Mouse (Mus musculus): ENCODE data around the gene Nae1.
"Not testable (repeated sequence)": the region's sequence is repeated elsewhere in the genome, so short reads cannot be mapped to it uniquely, and the experiment has no call there.

The Nae1 gene

GRCm38 (mm10) chr8:104533971-104534778, at the start of gene Nae1, which contains the start of gene Car7:
Gene Nae1, minus strand, starts transcription at chr8:104534637.
Gene Car7, plus strand, starts transcription at chr8:104534689.
- in situ Hi-C loops (cut with MboI; ENCODE audit: low pct_unique_long_range_greater_than_20kb in 1 of 2, low sequenced_read_pairs in 2 of 2, unreplicated experiment in 1 of 2), result no loop called here

DNA sequence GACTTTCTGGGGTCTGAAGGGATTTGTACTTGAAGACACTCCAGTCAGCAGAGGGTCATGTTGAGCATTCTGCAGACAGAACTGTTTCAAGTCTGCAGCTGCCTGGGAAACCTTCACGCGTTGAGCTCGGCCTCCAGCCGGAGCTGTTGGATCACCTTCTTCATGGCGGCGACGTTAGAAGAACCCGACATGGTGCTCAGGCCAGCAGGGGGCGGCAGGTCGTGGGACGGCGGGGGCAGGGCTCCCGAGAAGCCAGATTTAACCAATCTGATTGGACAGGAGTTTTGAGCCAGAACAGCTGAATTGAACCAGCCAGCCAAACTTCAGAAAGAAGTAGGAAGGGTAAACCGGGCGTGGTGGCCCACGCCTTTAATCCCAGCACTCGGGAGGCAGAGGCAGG, 43.2 kb upstream of the Nae1 start:
- in situ Hi-C loops (cut with MboI; ENCODE audit: low pct_unique_long_range_greater_than_20kb in 1 of 2, low sequenced_read_pairs in 2 of 2, unreplicated experiment in 1 of 2), result not testable (repeated sequence)

DNA sequence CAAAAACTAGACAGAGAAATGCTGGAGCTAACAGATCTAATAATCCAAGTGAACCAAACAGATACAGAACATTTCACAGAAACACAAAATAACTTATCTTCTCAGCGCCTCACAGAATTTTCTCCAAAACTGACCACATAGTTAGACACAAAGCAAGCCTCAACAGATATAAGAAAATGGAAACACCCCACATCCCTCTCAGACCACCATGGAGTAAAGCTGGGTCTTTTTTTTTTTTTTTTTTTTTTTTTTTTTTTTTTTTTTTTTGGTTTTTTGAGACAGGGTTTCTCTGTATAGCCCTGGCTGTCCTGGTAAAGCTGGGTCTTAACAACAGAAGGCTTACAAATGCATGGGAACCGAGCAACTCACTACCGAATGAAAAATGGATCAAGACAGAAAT, 42.4 kb upstream of the Nae1 start:
- in situ Hi-C loops (cut with MboI; ENCODE audit: low pct_unique_long_range_greater_than_20kb in 1 of 2, low sequenced_read_pairs in 2 of 2, unreplicated experiment in 1 of 2), result no loop called here

- in situ Hi-C loops (cut with MboI; ENCODE audit: low pct_unique_long_range_greater_than_20kb in 1 of 2, low sequenced_read_pairs in 2 of 2, unreplicated experiment in 1 of 2), result no loop called here
These were observed 36.3 kb upstream of the Nae1 start for GRCm38 (mm10) chr8:104570436-104571343.

DNA sequence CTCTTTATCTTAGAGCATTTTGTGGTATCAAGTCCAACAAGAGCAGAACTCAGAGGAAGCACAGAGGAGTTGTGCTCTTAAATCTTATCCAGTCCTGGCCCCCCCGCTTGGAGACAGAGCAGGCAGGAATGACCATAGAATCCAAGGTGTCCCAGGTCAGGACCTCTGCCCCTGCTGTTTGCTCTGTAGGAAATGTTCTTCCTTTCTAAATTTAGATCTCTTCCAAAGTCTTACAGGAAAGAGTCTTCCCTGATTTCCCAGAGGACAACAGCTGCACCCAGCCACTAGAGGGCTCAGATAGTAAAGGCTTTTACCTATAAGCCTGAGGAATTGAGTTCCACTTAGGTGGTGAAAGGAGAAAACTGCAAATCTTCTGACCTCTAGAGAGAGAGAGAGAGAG, 35.1 kb upstream of the Nae1 start:
- in situ Hi-C loops (cut with MboI; ENCODE audit: low pct_unique_long_range_greater_than_20kb in 1 of 2, low sequenced_read_pairs in 2 of 2, unreplicated experiment in 1 of 2), result no loop called here

GRCm38 (mm10) chr8:104565457-104565798, 31.0 kb upstream of the Nae1 start:
- in situ Hi-C loops (cut with MboI; ENCODE audit: low pct_unique_long_range_greater_than_20kb in 1 of 2, low sequenced_read_pairs in 2 of 2, unreplicated experiment in 1 of 2), result no loop called here

- in situ Hi-C loops (cut with MboI; ENCODE audit: low pct_unique_long_range_greater_than_20kb in 1 of 2, low sequenced_read_pairs in 2 of 2, unreplicated experiment in 1 of 2), result no loop called here
These were observed 30.4 kb upstream of the Nae1 start for GRCm38 (mm10) chr8:104564633-104565456.

DNA sequence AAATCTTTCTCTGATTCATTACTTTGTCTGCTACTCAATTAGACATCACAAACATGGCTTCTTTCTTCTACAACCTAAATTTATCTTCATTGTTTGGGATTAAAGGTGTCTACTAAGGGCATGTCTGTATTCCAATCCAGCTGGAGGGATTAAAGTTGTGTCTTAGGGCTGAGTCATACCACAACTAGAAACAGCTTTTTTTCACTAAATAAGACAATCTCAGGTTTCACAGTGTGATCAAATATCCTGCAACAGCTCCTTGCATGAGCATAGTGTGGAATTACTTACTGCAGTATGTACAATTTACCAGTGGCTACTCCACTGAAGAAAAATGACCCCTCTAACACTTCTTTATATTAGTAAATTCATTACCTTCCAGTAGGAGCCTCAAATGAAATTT, 26.3 kb upstream of the Nae1 start:
- in situ Hi-C loops (cut with MboI; ENCODE audit: low pct_unique_long_range_greater_than_20kb in 1 of 2, low sequenced_read_pairs in 2 of 2, unreplicated experiment in 1 of 2), result no loop called here

DNA sequence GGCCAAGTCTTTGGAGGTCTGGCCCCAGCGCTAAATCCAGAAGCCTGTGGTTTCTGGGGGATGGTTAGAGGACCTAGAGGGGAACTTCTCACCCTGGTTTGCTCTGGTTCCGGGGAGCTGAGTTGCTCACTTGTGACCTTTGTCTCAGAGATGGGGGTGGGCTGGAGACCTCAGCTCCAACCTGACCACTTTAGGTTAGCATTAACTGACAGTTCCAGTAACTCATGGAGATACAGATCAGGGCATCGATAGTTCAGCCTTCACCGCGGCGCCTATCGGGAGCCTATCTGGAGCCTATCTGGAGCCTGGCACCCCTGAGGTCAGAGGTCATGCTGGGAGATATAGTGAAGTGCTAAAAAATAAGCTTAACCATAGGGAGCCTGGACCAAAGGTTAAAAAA, 22.8 kb upstream of the Nae1 start:
- in situ Hi-C loops (cut with MboI; ENCODE audit: low pct_unique_long_range_greater_than_20kb in 1 of 2, low sequenced_read_pairs in 2 of 2, unreplicated experiment in 1 of 2), result no loop called here

DNA sequence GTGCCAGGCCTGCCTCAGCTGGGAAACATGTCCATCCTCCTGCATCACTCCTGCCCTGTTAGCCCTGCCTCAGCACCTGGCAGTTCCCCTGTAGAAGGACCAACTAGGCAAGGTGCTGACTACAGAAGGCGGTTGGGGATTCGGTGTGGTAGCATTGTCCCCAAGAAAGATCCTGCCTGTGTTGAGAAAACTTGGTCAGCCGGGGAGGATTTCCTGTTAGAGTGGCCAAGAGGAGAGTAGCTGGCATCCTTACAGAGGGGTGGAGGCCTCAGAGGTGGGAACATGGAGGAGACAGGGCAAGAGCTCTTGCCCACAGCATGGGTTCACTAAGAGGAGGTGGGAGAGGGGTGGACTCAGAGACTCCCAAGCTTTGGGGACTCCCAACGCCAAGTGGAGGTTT, 20.8 kb upstream of the Nae1 start:
- in situ Hi-C loops (cut with MboI; ENCODE audit: low pct_unique_long_range_greater_than_20kb in 1 of 2, low sequenced_read_pairs in 2 of 2, unreplicated experiment in 1 of 2), result no loop called here

GRCm38 (mm10) chr8:104543440-104544045, 9.1 kb upstream of the Nae1 start:
- in situ Hi-C loops (cut with MboI; ENCODE audit: low pct_unique_long_range_greater_than_20kb in 1 of 2, low sequenced_read_pairs in 2 of 2, unreplicated experiment in 1 of 2), result no loop called here

- in situ Hi-C loops (cut with MboI; ENCODE audit: low pct_unique_long_range_greater_than_20kb in 1 of 2, low sequenced_read_pairs in 2 of 2, unreplicated experiment in 1 of 2), result no loop called here
These were observed 7.7 kb upstream of the Nae1 start for GRCm38 (mm10) chr8:104542160-104542559.

GRCm38 (mm10) chr8:104541515-104541880, 7.1 kb upstream of the Nae1 start:
- in situ Hi-C loops (cut with MboI; ENCODE audit: low pct_unique_long_range_greater_than_20kb in 1 of 2, low sequenced_read_pairs in 2 of 2, unreplicated experiment in 1 of 2), result no loop called here

DNA sequence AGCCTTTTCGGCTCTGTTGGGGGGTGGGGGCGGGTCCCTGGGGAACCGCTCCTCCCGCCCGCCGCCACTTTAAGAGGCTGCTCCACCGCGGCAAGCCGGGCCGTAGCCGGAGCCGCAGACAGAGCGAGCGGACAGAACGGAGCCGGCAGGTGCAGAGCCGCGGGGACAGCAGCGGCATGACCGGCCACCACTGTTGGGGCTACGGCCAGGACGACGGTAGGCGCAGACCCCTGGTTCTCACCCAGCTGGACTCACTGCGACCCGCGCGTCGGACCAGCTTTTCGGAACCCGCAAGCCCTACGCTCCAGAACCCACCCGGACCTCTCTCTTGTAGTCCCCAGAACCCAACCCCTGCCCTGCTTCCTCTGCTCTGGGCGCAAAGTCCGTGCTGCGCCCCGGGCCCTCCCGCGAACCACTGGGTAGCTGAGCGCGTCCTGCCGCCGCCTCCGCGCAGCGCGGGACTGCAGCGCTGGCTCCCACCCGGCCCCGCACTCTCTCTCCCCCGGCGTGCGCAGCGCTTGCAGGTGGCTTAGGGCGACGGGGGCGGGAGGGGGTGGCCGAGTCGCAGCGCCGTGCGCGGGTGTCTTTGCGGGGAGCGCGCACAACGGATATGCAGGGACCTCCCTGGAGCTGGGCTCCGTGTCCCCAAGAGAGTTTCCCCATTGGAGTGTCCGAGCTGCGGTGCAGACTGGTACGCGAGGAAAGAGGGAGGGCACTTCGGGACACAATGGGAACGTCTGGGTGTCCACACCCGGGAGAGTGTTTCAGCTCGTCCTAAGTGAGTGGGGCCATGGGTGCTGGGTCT, 6.5 kb upstream of the Nae1 start:
- in situ Hi-C loops (cut with MboI; ENCODE audit: low pct_unique_long_range_greater_than_20kb in 1 of 2, low sequenced_read_pairs in 2 of 2, unreplicated experiment in 1 of 2), result no loop called here

- in situ Hi-C loops (cut with MboI; ENCODE audit: low pct_unique_long_range_greater_than_20kb in 1 of 2, low sequenced_read_pairs in 2 of 2, unreplicated experiment in 1 of 2), result no loop called here
These were observed 5.8 kb upstream of the Nae1 start for GRCm38 (mm10) chr8:104540238-104540637.

- in situ Hi-C loops (cut with MboI; ENCODE audit: low pct_unique_long_range_greater_than_20kb in 1 of 2, low sequenced_read_pairs in 2 of 2, unreplicated experiment in 1 of 2), result no loop called here
These were observed 5.1 kb upstream of the Nae1 start for GRCm38 (mm10) chr8:104539566-104539965.

- in situ Hi-C loops (cut with MboI; ENCODE audit: low pct_unique_long_range_greater_than_20kb in 1 of 2, low sequenced_read_pairs in 2 of 2, unreplicated experiment in 1 of 2), result no loop called here
These were observed 4.5 kb upstream of the Nae1 start for GRCm38 (mm10) chr8:104538896-104539295.

DNA sequence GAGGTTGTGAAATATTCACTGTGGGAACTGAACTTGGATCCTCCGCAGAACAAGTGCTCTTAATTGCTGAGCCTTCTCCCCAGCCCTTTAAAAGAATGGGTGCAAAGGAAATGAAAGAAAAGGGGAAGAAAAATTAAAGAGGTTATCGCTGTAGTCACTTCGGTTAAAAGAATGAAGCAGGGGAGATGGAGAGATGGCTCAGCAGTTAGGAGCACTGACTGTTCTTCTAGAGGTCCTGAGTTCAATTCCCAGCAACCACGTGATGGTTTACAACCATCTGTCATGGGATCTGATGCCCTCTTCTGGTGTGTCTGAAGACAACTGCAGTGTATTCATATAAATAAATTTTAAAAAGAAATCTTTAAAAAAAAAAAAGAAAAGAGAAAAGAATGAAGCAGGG, 1.6 kb upstream of the Nae1 start:
- in situ Hi-C loops (cut with MboI; ENCODE audit: low pct_unique_long_range_greater_than_20kb in 1 of 2, low sequenced_read_pairs in 2 of 2, unreplicated experiment in 1 of 2), result no loop called here

All from mouse embryonic stem cell (cell line).